In genomic region chrX:12150425-12150824, GRCm38 (mm10) we compare ENCODE assay signal across 9 mouse cellular contexts. TPM values are rescaled to one million over a fixed set of nuclear protein-coding genes. Genes with fewer than 3 reads are reported as not detected.
DNase-seq lines count a peak whose midpoint lies in the region; ATAC-seq lines count a peak whose summit lies in the region.
"Had no signal": no experiment of that assay in that cellular context is flagged by ENCODE, and none has a peak within 500 bp of the region (broad histone marks: within the 10 kb centered on the region; RNA-seq: fewer than 3 reads in every experiment).

No protein-coding gene starts in this region.

- ATAC-seq in kidney, embryonic 15.5 days (replicated peaks; ENCODE audit: low FRiP score): no peak
- no peak for ATAC-seq in hindbrain, embryonic 15.5 days (ENCODE audit: low FRiP score, low read depth)
- no peak for ATAC-seq in neural tube, embryonic 13.5 days (ENCODE audit: low read depth)
- ATAC-seq: Patski had no signal

- H3K36me3 ChIP-seq in kidney, embryonic 15.5 days: no peaks in the 10 kb centered on the region
- H3K36me3 ChIP-seq in hindbrain, embryonic 15.5 days: no peaks in the 10 kb centered on the region
- no peaks in the 10 kb centered on the region for H3K36me3 ChIP-seq in neural tube, embryonic 13.5 days

- H3K4me3 ChIP-seq in kidney, embryonic 15.5 days (replicated peaks): no peak overlapping the region
- H3K4me3 ChIP-seq in hindbrain, embryonic 15.5 days: no peak overlapping the region
- no peak overlapping the region for H3K4me3 ChIP-seq in neural tube, embryonic 13.5 days

- 8% methylated on average over 7 of the region's 7 CpGs for WGBS in kidney, embryonic 15.5 days
- WGBS in hindbrain, embryonic 15.5 days: 16% methylated on average over 7 of the region's 7 CpGs
- 8% methylated on average over 7 of the region's 7 CpGs for WGBS in neural tube, embryonic 13.5 days

- H3K27ac ChIP-seq in kidney, embryonic 15.5 days: no peak overlapping the region
- H3K27ac ChIP-seq in hindbrain, embryonic 15.5 days (replicated peaks): no peak overlapping the region
- H3K27ac ChIP-seq in neural tube, embryonic 13.5 days (replicated peaks): no peak overlapping the region; the same call in 1 of the 2 replicates
- H3K27ac ChIP-seq: left cerebral cortex, adult 2 months had no signal

- H3K4me1 ChIP-seq in kidney, embryonic 15.5 days: peaks cover 42% of the 10 kb centered on the region
- H3K4me1 ChIP-seq in hindbrain, embryonic 15.5 days (replicated peaks): peaks cover 26% of the 10 kb centered on the region
- peaks cover 50% of the 10 kb centered on the region for H3K4me1 ChIP-seq in neural tube, embryonic 13.5 days (replicated peaks)

- DNase-seq in kidney, adult 8-10 months: no peak
- peak; percentile 76 for DNase-seq in embryo, embryonic 11 days
- DNase-seq in kidney, postnatal 36 days: no peak
- no peak for DNase-seq in kidney, postnatal 10 days

- peaks cover 76% of the 10 kb centered on the region for H3K27me3 ChIP-seq in kidney, embryonic 15.5 days
- H3K27me3 ChIP-seq in hindbrain, embryonic 15.5 days: peaks cover 47% of the 10 kb centered on the region
- peaks cover 62% of the 10 kb centered on the region for H3K27me3 ChIP-seq in neural tube, embryonic 13.5 days

- no peaks in the 10 kb centered on the region for H3K9me3 ChIP-seq in kidney, embryonic 15.5 days (replicated peaks)
- no peaks in the 10 kb centered on the region for H3K9me3 ChIP-seq in hindbrain, embryonic 15.5 days
- H3K9me3 ChIP-seq in neural tube, embryonic 13.5 days: no peaks in the 10 kb centered on the region

- 0 out of 2 replicates have a peak overlapping the region, but pooled peaks have one; percentile 9 for H3K4me2 ChIP-seq in kidney, embryonic 15.5 days
- H3K4me2 ChIP-seq in hindbrain, embryonic 15.5 days: 0 out of 2 replicates have a peak overlapping the region, but pooled peaks have one; percentile 61
- H3K4me2 ChIP-seq in neural tube, embryonic 13.5 days: peak overlapping the region; percentile 55

- H3K9ac ChIP-seq in kidney, embryonic 15.5 days: no peak overlapping the region
- no peak overlapping the region for H3K9ac ChIP-seq in hindbrain, embryonic 15.5 days
- no peak overlapping the region for H3K9ac ChIP-seq in neural tube, embryonic 13.5 days

RNA-seq across cellular contexts. Expression of gene Bcor, which starts 9.7 kb away (rescaled TPM):
- 18.8 and 19.3 TPM in 2 replicates for polyA plus RNA-seq in kidney, embryonic 15.5 days (2015; fragmentation: Nextera tagmentation; extraction: Ambion mirVana)
- polyA plus RNA-seq in hindbrain, embryonic 15.5 days (2015; fragmentation: Nextera tagmentation; extraction: Ambion mirVana): 13.0 and 15.8 TPM in 2 replicates
- polyA plus RNA-seq in neural tube, embryonic 13.5 days (2015; fragmentation: Nextera tagmentation; extraction: Ambion mirVana): 17.9 and 18.4 TPM in 2 replicates

Comparison
In these comparisons a context has a peak if more than half of its experiments do, and no peak if none do; other contexts are left out.
1. H3K4me2 ChIP-seq: peak in every context shown above with its lines; median percentile 61 in hindbrain, embryonic 15.5 days; 55 in neural tube, embryonic 13.5 days; 9 in kidney, embryonic 15.5 days.